Mouse (Mus musculus): ENCODE measurements around the gene Zfp639.

DNA sequence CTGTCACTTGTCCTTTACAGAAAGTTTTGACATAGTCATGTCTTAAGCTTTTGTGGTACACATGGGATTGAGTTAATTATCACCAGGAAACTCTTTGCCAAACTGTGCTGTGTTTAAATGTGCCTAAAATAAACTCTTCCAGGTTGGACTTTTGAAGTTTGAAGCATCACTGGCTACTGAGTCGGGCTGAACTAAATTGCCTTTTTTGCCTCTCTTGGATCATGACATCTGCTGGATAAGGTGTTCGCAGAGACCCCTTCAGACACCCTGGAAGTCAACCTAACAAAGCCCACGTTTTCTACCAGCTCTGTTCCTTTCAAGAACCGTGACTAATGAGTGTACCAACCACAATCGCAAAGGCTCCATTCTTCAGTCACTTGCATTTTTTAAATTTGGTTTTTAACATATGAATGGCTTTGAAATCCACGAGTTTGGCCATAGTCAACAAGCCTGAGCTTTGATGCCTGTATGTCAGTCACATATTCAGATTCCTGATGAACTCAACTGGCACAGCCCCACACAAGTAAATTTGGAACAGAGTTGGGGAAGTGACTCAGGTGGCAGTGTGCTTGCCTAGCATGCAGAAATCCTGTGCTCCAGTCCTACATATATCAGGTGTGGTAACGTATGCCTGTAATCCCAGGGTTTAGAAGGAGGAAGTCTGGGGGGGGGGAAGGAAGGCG, 14.8 kb upstream of the Zfp639 start:
- TF ChIP-seq CTCF (IDR thresholded peaks at IDR 0.05) (no peak), EP300 (IDR thresholded peaks at IDR 0.05) (no peak)
